9 mouse cellular contexts compared by ENCODE assay signal in genomic region chr4:119223696-119224095, GRCm38 (mm10). TPM values are rescaled to one million over a fixed set of nuclear protein-coding genes. Genes with fewer than 3 reads are reported as not detected.
A peak's percentile ranks its signal among the peaks of the same experiment; 100 is the strongest.
DNase-seq lines count a peak whose midpoint lies in the region; ATAC-seq and TF ChIP-seq lines count a peak whose summit lies in the region.
"Had no signal": no experiment of that assay in that cellular context is flagged by ENCODE, and none has a peak within 500 bp of the region (broad histone marks: within the 10 kb centered on the region; RNA-seq: fewer than 3 reads in every experiment).

No protein-coding gene starts in this region.

- no peak overlapping the region for H3K27ac ChIP-seq in testis, adult 2 months (ENCODE audit: control insufficient read depth, insufficient read depth, low read depth, low read length)
- no peak overlapping the region for H3K27ac ChIP-seq in neural tube, embryonic 11.5 days (ENCODE audit: low read depth, low read length)

- no peak overlapping the region for H3K4me3 ChIP-seq in testis, adult 2 months (ENCODE audit: control insufficient read depth, low read depth, low read length)
- H3K4me3 ChIP-seq in neural tube, embryonic 11.5 days (ENCODE audit: low read depth, low read length) = no peak overlapping the region

- no peak for ATAC-seq in neural tube, embryonic 11.5 days (ENCODE audit: insufficient read depth, low FRiP score, low TSS enrichment)

- peaks cover 3% of the 10 kb centered on the region for H3K36me3 ChIP-seq in testis, adult 2 months (ENCODE audit: control insufficient read depth, insufficient read depth, low read length)
- H3K36me3 ChIP-seq in neural tube, embryonic 11.5 days (ENCODE audit: control insufficient read depth, insufficient read depth, low read length) = peaks cover 18% of the 10 kb centered on the region

- TF ChIP-seq CTCF in testis, adult 2 months (IDR thresholded peaks at IDR 0.05; ENCODE audit: control insufficient read depth, insufficient read depth, insufficient replicate concordance, low read depth, low read length) = peak; percentile 52; the same call in 1 of the 2 replicates

- H3K9me3 ChIP-seq in neural tube, embryonic 11.5 days (ENCODE audit: control insufficient read depth, low read length) = no peaks in the 10 kb centered on the region

- WGBS in neural tube, embryonic 11.5 days = 88% methylated on average over 1 of the region's 1 CpGs

- no peaks in the 10 kb centered on the region for H3K27me3 ChIP-seq in testis, adult 2 months (ENCODE audit: control insufficient read depth, insufficient read depth, low read length)
- H3K27me3 ChIP-seq in neural tube, embryonic 11.5 days (ENCODE audit: control insufficient read depth, insufficient read depth, low read length) = no peaks in the 10 kb centered on the region

- no peak overlapping the region for H3K9ac ChIP-seq in neural tube, embryonic 11.5 days (ENCODE audit: low read length)

- no peak overlapping the region for H3K4me2 ChIP-seq in neural tube, embryonic 11.5 days (ENCODE audit: low read depth)

- peak; percentile 36 for DNase-seq in cerebellum, adult 9-11 months
- no peak for DNase-seq in cerebellum, adult 8-10 months
- no peak for DNase-seq in testis, postnatal 14 days (ENCODE audit: low spot score)
- DNase-seq in embryo, embryonic 10 days (ENCODE audit: low spot score) = peak; percentile 42
- peak; percentile 22 for DNase-seq in layer of hippocampus, adult 9-10 months (ENCODE audit: low spot score)
- peak; percentile 31 for DNase-seq in neural tube, embryonic 11.5 days (ENCODE audit: low spot score)
- DNase-seq in urinary bladder, postnatal 25 days (ENCODE audit: low spot score) = no peak

- TF ChIP-seq POLR2A in testis, adult 2 months (IDR thresholded peaks at IDR 0.05; ENCODE audit: control insufficient read depth, low read depth, low read length) = no peak

- H3K4me1 ChIP-seq in testis, adult 2 months (ENCODE audit: control insufficient read depth, insufficient read depth, low read length) = no peaks in the 10 kb centered on the region
- no peaks in the 10 kb centered on the region for H3K4me1 ChIP-seq in neural tube, embryonic 11.5 days (ENCODE audit: control insufficient read depth, insufficient read depth, low read length)

RNA-seq across cellular contexts. Expression of gene Tmem269, which starts 5.7 kb away (rescaled TPM):
- polyA plus RNA-seq in testis, adult 2 months (2012; rRNA removed) = 114 and 136 TPM in 2 replicates
- not detected in 2 replicates for polyA plus RNA-seq in neural tube, embryonic 11.5 days (2014; fragmentation: Nextera tagmentation; extraction: Ambion mirVana)

RNA-seq across cellular contexts. Expression of gene AU022252, which starts 8.8 kb away (rescaled TPM):
- 14.1 and 18.6 TPM in 2 replicates for polyA plus RNA-seq in testis, adult 2 months (2012; rRNA removed)
- polyA plus RNA-seq in neural tube, embryonic 11.5 days (2014; fragmentation: Nextera tagmentation; extraction: Ambion mirVana) = 40.5 and 44.1 TPM in 2 replicates

RNA-seq across cellular contexts. Expression of gene P3h1, which starts 9.0 kb away (rescaled TPM):
- 10.4 and 11.9 TPM in 2 replicates for polyA plus RNA-seq in testis, adult 2 months (2012; rRNA removed)
- 20.5 and 21.3 TPM in 2 replicates for polyA plus RNA-seq in neural tube, embryonic 11.5 days (2014; fragmentation: Nextera tagmentation; extraction: Ambion mirVana)

RNA-seq across cellular contexts. Expression of gene Svbp, which starts 28.6 kb away (rescaled TPM):
- polyA plus RNA-seq in testis, adult 2 months (2012; rRNA removed) = 186 and 207 TPM in 2 replicates
- polyA plus RNA-seq in neural tube, embryonic 11.5 days (2014; fragmentation: Nextera tagmentation; extraction: Ambion mirVana) = 172 and 179 TPM in 2 replicates

RNA-seq across cellular contexts. Expression of gene Cldn19, which starts 31.5 kb away (rescaled TPM):
- polyA plus RNA-seq in testis, adult 2 months (2012; rRNA removed) = not detected in 2 replicates
- 0.19 TPM in 1 of 2 replicates, not detected in the other for polyA plus RNA-seq in neural tube, embryonic 11.5 days (2014; fragmentation: Nextera tagmentation; extraction: Ambion mirVana)
- polyA plus RNA-seq: large intestine, adult 2 months had no signal

Comparison
In these comparisons a context has a peak if more than half of its experiments do, and no peak if none do; other contexts are left out.
1. DNase-seq: peak in cerebellum, adult 9-11 months (single experiment), embryo, embryonic 10 days (single experiment), layer of hippocampus, adult 9-10 months (single experiment) and neural tube, embryonic 11.5 days (single experiment); none in cerebellum, adult 8-10 months (single experiment), testis, postnatal 14 days (single experiment) and urinary bladder, postnatal 25 days (single experiment).
2. RNA of gene Tmem269, which starts 5.7 kb away (polyA plus RNA-seq): 114 to 136 TPM in testis, adult 2 months; not detected in neural tube, embryonic 11.5 days; every median in the first group is over 100 times any median in the second.